Mouse (Mus musculus): ENCODE measurements at regions not wholly inside any gene's neighbourhood (a gene's known extent, or its start where the extent isn't known, plus 50 kb on each side); places are given as distances from the start of the nearest gene placed in this dataset.

DNA sequence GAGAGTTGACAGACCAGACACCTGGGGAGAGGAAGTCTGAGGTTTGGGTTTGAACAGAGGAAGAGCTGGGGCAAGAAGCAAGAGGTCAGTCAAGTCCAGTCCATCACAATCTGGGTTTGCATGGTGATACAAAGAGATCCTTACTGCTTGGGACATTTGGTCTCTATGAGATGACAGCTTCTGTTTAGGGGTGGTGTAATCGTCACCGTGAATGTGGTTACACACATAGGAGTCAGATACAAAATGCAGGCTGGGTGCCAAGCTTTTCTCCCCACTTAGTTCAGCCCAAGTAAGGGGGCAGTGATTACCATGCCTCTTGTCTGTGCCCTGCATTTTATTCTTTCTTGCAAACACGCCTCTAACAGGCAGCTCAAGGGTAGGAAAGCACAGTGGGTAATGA lies 108.9 kb downstream of the Qrsl1 start:
- DNase-seq (ENCODE audit: low spot score), result no peak

DNA sequence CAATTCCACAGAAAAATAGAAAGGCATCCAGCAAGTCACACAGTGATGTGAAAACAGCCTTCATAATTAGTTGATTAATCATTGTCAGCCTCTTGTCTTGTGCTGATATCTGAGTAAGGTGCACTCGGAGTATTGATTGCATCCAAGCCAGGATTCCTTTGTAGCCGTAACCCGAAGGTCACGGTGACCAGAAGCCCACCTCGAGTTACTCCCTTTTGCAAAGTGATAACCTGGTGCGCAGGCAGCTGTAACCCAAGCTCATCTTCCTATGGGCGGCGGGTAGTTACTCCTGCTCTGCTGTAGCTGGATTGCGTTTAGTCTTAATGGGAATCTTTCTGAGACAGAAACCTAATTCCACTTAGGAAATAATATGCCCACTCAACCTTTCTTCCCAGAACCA lies 107.0 kb downstream of the Qrsl1 start:
- no peak for DNase-seq (ENCODE audit: low spot score)

DNA sequence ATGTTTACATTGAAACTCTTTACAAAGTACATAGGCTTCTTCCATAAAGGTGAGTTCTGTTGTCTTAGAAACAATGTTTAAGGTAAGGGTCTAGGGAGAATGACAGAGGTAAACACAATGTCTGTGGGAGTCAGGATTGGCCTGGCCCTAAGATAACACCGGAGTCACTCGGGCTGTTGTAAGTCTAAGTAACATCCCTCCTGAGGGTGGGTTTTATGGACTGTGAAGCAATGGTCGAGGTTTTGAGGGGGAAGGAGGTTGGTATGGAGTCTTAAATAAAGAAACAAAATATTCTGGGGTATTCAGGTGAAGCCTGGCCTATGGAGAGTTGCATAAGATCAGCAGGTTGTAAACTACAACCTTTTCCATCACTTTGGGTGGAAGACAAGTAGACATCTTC lies 101.5 kb downstream of the Qrsl1 start:
- DNase-seq (ENCODE audit: low spot score), result no peak

GRCm38 (mm10) chr10:43815291-43815690 lies 86.3 kb downstream of the Qrsl1 start:
- no peak for DNase-seq (ENCODE audit: low spot score)

DNA sequence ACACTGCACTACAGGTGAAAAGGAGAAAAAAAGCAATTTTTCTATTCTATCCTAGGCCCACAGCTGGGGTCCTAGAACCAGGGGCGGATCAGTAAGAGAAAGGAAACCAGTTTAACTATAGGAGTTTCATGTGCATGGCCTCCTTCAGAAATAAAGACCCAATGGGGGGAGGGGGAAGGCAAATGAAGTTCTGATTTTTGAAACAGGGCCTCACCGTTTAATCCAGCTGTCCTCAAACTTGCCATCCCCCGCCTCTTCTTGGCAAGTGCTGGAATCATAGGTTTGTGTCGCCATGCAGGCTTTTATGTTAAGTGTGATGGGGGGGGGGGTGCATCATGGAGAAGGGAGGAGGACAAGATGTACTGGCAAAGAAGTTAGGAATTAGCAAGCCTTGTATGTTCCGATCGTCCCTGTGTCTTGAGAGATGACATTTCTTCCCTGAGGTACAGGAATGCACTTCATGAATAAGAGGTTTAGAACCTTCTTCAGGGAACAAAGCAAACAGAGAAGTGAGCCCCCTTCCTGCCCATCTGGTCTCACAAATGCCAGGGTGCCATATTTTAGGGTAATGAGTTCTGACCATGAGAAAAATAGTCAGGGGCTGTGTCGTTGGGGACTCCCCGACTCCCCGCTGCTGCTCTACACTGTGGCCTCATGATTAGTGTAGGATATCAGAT lies 83.9 kb downstream of the Qrsl1 start:
- no peak for DNase-seq (ENCODE audit: low spot score)

GRCm38 (mm10) chr10:43818623-43819022 lies 82.9 kb downstream of the Qrsl1 start:
- no peak for DNase-seq (ENCODE audit: low spot score)

DNA sequence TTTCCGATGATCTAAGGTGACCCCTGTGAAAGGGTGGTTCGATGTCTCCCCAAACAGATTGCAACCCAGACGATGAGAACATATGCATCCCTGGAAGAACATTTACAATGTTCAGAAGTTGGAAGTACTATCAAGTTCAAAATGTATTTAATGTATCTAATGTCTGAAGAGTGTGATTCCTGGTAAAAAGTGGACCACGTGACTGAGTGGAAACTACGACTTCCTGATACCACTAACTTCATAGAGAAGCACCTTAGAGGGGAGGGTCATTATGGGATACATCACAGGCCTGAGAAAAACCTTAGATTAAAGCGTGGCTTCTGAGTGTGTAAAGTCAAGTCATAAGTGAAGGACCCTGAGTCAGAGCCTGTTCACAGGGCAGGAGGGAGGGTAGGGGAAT lies 82.1 kb downstream of the Qrsl1 start:
- no peak for DNase-seq (ENCODE audit: low spot score)

DNA sequence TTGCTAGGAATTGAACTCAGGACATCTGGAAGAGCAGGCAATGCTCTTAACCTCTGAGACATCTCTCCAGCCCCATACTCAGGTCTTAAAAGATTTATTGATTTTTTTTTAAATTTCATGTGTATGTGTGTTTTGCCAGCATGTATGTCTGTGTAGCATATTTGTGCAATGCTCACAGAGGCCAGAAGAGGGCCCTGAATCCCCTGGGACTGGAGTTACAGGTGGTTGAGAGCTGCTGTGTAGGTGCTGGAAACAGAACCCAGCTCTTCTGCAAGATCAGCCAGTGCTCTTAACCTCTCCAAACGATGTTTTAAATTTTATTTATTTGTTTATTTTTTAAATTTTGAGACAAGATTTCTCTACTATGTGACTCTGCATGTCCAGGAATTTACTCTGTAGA lies 78.9 kb downstream of the Qrsl1 start:
- no peak for DNase-seq (ENCODE audit: low spot score)

DNA sequence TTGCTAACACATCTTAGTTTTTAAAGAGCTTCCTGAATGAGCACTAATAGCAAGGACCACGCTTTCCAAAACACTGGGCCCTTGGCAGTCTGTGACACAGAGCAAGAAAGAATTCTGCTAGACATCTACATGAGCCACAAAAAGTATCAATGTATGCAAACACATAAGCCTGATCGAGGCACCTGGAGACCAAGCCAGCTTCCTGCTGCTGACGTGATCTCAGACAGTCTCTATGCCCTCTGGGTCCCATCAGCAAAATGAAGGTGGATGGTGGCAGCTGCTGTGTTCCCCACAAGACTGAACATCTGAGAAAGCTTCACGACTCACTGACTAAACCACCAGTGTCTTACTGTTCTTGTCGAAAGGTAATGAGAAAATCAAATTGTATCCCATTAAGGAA lies 77.5 kb downstream of the Qrsl1 start:
- DNase-seq (ENCODE audit: low spot score), result no peak
